8 mouse cellular contexts compared by ENCODE assay signal in the genomic region with DNA sequence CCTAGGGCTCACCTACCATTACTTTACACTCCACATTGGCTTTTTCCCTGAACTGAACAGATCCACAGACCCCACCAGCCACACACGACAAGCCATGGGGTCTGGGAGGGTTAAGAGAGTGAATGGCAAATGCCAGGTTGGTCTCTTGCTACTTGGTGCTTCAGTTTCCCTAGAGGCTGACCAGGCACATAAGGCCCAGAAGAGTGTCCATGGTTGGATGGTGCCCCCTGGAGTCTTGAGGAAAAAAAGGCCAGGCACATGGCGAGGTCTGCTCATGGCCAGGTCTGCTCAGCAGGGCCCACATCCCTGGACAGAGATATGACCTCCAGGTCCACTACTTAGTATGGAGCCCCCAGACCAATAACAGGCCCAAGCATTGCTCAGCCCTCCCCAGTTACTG. TPM values are rescaled to one million over a fixed set of nuclear protein-coding genes. Genes with fewer than 3 reads are reported as not detected.
DNase-seq lines count a peak whose midpoint lies in the region; ATAC-seq and TF ChIP-seq lines count a peak whose summit lies in the region.

No protein-coding gene starts in this region.

- H3ac ChIP-seq in C2C12 (ENCODE audit: control insufficient read depth, insufficient read length, low read depth) = no peak overlapping the region

- no peak overlapping the region for H3K4me2 ChIP-seq in kidney, embryonic 14.5 days (replicated peaks; ENCODE audit: low read depth, low read length)
- no peak overlapping the region for H3K4me2 ChIP-seq in midbrain, embryonic 11.5 days

- no peaks in the 10 kb centered on the region for H3K9me3 ChIP-seq in kidney, embryonic 14.5 days (ENCODE audit: control insufficient read depth, low read length)
- no peaks in the 10 kb centered on the region for H3K9me3 ChIP-seq in midbrain, embryonic 11.5 days (ENCODE audit: control insufficient read depth, low read length)

- no peak overlapping the region for H3K4me3 ChIP-seq in kidney, adult 2 months (ENCODE audit: insufficient read depth, low read depth, low read length)
- no peak overlapping the region for H3K4me3 ChIP-seq in kidney, embryonic 14.5 days (ENCODE audit: low read length)
- H3K4me3 ChIP-seq in C2C12 (ENCODE audit: insufficient read depth, poor library complexity, severe bottlenecking) = no peak overlapping the region
- H3K4me3 ChIP-seq in midbrain, embryonic 11.5 days (ENCODE audit: low read depth, low read length) = no peak overlapping the region

- 87% methylated on average over 2 of the region's 2 CpGs for WGBS in kidney, adult 2 months
- 85% methylated on average over 2 of the region's 2 CpGs for WGBS in kidney, embryonic 14.5 days
- WGBS in midbrain, embryonic 11.5 days = 93% methylated on average over 2 of the region's 2 CpGs

- H3K4me1 ChIP-seq in kidney, adult 2 months (ENCODE audit: control insufficient read depth, insufficient read depth, low read length) = no peaks in the 10 kb centered on the region
- H3K4me1 ChIP-seq in kidney, embryonic 14.5 days (ENCODE audit: control insufficient read depth, insufficient read depth, low read length) = peaks cover 14% of the 10 kb centered on the region; the same call in 1 of the 2 replicates
- H3K4me1 ChIP-seq in midbrain, embryonic 11.5 days (ENCODE audit: control insufficient read depth, insufficient read depth, low read length) = no peaks in the 10 kb centered on the region

- no peaks in the 10 kb centered on the region for H3K79me2 ChIP-seq in C2C12 (ENCODE audit: control insufficient read depth, insufficient read depth)

- H3K36me3 ChIP-seq in kidney, adult 2 months (ENCODE audit: control insufficient read depth, insufficient read depth, low read length) = no peaks in the 10 kb centered on the region
- peaks cover 20% of the 10 kb centered on the region for H3K36me3 ChIP-seq in kidney, embryonic 14.5 days (ENCODE audit: control insufficient read depth, insufficient read depth, low read length)
- H3K36me3 ChIP-seq in C2C12 (ENCODE audit: control insufficient read depth, insufficient read depth) = peaks cover 18% of the 10 kb centered on the region
- no peaks in the 10 kb centered on the region for H3K36me3 ChIP-seq in midbrain, embryonic 11.5 days (ENCODE audit: control insufficient read depth, insufficient read depth, low read length)

- no peak for ATAC-seq in kidney, embryonic 14.5 days (ENCODE audit: low FRiP score, low TSS enrichment)
- ATAC-seq in midbrain, embryonic 11.5 days (ENCODE audit: low FRiP score) = no peak

- DNase-seq in kidney, adult 2 months = peak; percentile 19
- DNase-seq in cerebellum, adult 9-10 months = peak; percentile 73
- DNase-seq in lung, adult 18-20 months = peak; percentile 42
- DNase-seq in midbrain, embryonic 11.5 days (ENCODE audit: low spot score, missing footprints) = no peak
- DNase-seq in spleen, adult 12 weeks (ENCODE audit: low spot score) = no peak
- DNase-seq in yolk sac, embryonic 10.5 days (ENCODE audit: low spot score) = no peak

- H3K27ac ChIP-seq in kidney, adult 2 months (ENCODE audit: insufficient read depth, low read depth, low read length) = no peak overlapping the region
- no peak overlapping the region for H3K27ac ChIP-seq in kidney, embryonic 14.5 days (ENCODE audit: low read depth, low read length)
- H3K27ac ChIP-seq in midbrain, embryonic 11.5 days (ENCODE audit: low read depth, low read length) = no peak overlapping the region

- no peaks in the 10 kb centered on the region for H3K27me3 ChIP-seq in kidney, adult 2 months (replicated peaks; ENCODE audit: control insufficient read depth, insufficient read depth, low read length)
- H3K27me3 ChIP-seq in kidney, embryonic 14.5 days (ENCODE audit: control insufficient read depth, insufficient read depth, low read length) = no peaks in the 10 kb centered on the region
- no peaks in the 10 kb centered on the region for H3K27me3 ChIP-seq in C2C12 (ENCODE audit: control insufficient read depth, insufficient read depth, insufficient read length)
- H3K27me3 ChIP-seq in midbrain, embryonic 11.5 days (ENCODE audit: control insufficient read depth, insufficient read depth, low read length) = no peaks in the 10 kb centered on the region

- no peaks in the 10 kb centered on the region for H3K79me3 ChIP-seq in C2C12 (ENCODE audit: low read depth)

- TF ChIP-seq CTCF in kidney, adult 2 months (conservative IDR thresholded peaks at IDR 0.05; ENCODE audit: insufficient read depth, insufficient read length, low read depth, low read length) = peak; percentile 65
- peak; percentile 57 for TF ChIP-seq CTCF in C2C12 (IDR thresholded peaks at IDR 0.05; ENCODE audit: control insufficient read depth, insufficient read depth, insufficient read length)

- H3K9ac ChIP-seq in kidney, embryonic 14.5 days (ENCODE audit: low read depth, low read length) = no peak overlapping the region
- H3K9ac ChIP-seq in midbrain, embryonic 11.5 days (ENCODE audit: low read length) = no peak overlapping the region

- no peak for TF ChIP-seq POLR2A in kidney, adult 2 months (IDR thresholded peaks at IDR 0.05; ENCODE audit: low read depth, low read length)

TF ChIP-seq in C2C12, 6 proteins besides CTCF, POLR2A, EP300 and RAD21:
- TF ChIP-seq FOSL1 (IDR thresholded peaks at IDR 0.05; ENCODE audit: insufficient read depth, low read length, poor library complexity, severe bottlenecking) (no peak), MYOD1 (IDR thresholded peaks at IDR 0.05; ENCODE audit: control insufficient read depth, insufficient read length, low read depth) (no peak), USF1 (IDR thresholded peaks at IDR 0.05; ENCODE audit: low read depth) (no peak)

RNA-seq across cellular contexts. Expression of a gene that starts 0.9 kb away (rescaled TPM):
- polyA plus RNA-seq in kidney, adult 2 months (2012; rRNA removed) = 48.3 TPM in 1 of 2 replicates, not detected in the other
- polyA plus RNA-seq in kidney, embryonic 14.5 days (2014; fragmentation: Nextera tagmentation; extraction: Ambion mirVana) = 3.2 and 3.5 TPM in 2 replicates
- 6.8 TPM for polyA plus RNA-seq in C2C12 (2012; fragmentation: generic; extraction: Trizol)
- polyA plus RNA-seq in midbrain, embryonic 11.5 days (2014; fragmentation: Nextera tagmentation; extraction: Ambion mirVana) = 0.77 and 2.0 TPM in 2 replicates

RNA-seq across cellular contexts. Expression of a gene that starts 34.7 kb away (rescaled TPM):
- 10.3 and 11.0 TPM in 2 replicates for polyA plus RNA-seq in kidney, adult 2 months (2012; rRNA removed)
- 30.3 and 33.4 TPM in 2 replicates for polyA plus RNA-seq in kidney, embryonic 14.5 days (2014; fragmentation: Nextera tagmentation; extraction: Ambion mirVana)
- polyA plus RNA-seq in C2C12 (2012; fragmentation: generic; extraction: Trizol) = 72.2 TPM
- polyA plus RNA-seq in midbrain, embryonic 11.5 days (2014; fragmentation: Nextera tagmentation; extraction: Ambion mirVana) = 13.9 and 16.6 TPM in 2 replicates

RNA-seq across cellular contexts. Expression of a gene that starts 37.2 kb away (rescaled TPM):
- polyA plus RNA-seq in kidney, adult 2 months (2012; rRNA removed) = 22.2 and 39.8 TPM in 2 replicates
- 92.8 and 124 TPM in 2 replicates for polyA plus RNA-seq in kidney, embryonic 14.5 days (2014; fragmentation: Nextera tagmentation; extraction: Ambion mirVana)
- polyA plus RNA-seq in C2C12 (2012; fragmentation: generic; extraction: Trizol) = 96.1 TPM
- polyA plus RNA-seq in midbrain, embryonic 11.5 days (2014; fragmentation: Nextera tagmentation; extraction: Ambion mirVana) = 11.1 and 13.1 TPM in 2 replicates

RNA-seq across cellular contexts. Expression of a gene that starts 56.2 kb away (rescaled TPM):
- polyA plus RNA-seq in kidney, adult 2 months (2012; rRNA removed) = 0.54 and 103 TPM in 2 replicates
- 3.1 and 3.7 TPM in 2 replicates for polyA plus RNA-seq in kidney, embryonic 14.5 days (2014; fragmentation: Nextera tagmentation; extraction: Ambion mirVana)
- 7.5 TPM for polyA plus RNA-seq in C2C12 (2012; fragmentation: generic; extraction: Trizol)
- 0.47 and 0.96 TPM in 2 replicates for polyA plus RNA-seq in midbrain, embryonic 11.5 days (2014; fragmentation: Nextera tagmentation; extraction: Ambion mirVana)

Comparison
In these comparisons a context has a peak if more than half of its experiments do, and no peak if none do; other contexts are left out.
1. DNase-seq: peak in kidney, adult 2 months (single experiment), cerebellum, adult 9-10 months (single experiment) and lung, adult 18-20 months (2 of 2); none in midbrain, embryonic 11.5 days (single experiment), spleen, adult 12 weeks (single experiment) and yolk sac, embryonic 10.5 days (single experiment).